Mouse (Mus musculus): Measurements from ENCODE around the gene Hist1h4i. TPM values are rescaled to one million over a fixed set of nuclear protein-coding genes. Genes with fewer than 3 reads are reported as not detected.

Gene Hist1h4i
- total and polyA plus RNA-seq, 3 experiments, result 6.4 to 812 (median 35.7) TPM

- TF ChIP-seq ZNF384 (IDR thresholded peaks at IDR 0.05; ENCODE audit: low read depth, low read length) (no peak), HCFC1 (IDR thresholded peaks at IDR 0.05; ENCODE audit: low read depth, low read length) (0 out of 2 replicates have a peak, but pooled peaks have one; percentile 3), TCF12 (IDR thresholded peaks at IDR 0.05; ENCODE audit: low read depth, low read length) (0 out of 2 replicates have a peak, but pooled peaks have one; percentile 4), MXI1 (IDR thresholded peaks at IDR 0.05; ENCODE audit: low read depth, low read length) (0 out of 2 replicates have a peak, but pooled peaks have one; percentile 41)
- no peaks in the 10 kb centered on the region for H3K9me3 ChIP-seq (replicated peaks; ENCODE audit: low read length)
- peaks cover 0 to 54% of the 10 kb centered on the region in 2 experiments; a peak in 2 of 4 replicates for H3K4me1 ChIP-seq (ENCODE audit: control insufficient read depth in 1 of 2, insufficient read depth in 2 of 2)
- dilution Hi-C loops (cut with MboI; ENCODE audit: extremely low pct_ligation_motif_present, extremely low pct_unique_long_range_greater_than_20kb, low sequenced_read_pairs), result no loop called here
- peak overlapping the region; percentile 63 for H3K9ac ChIP-seq (ENCODE audit: insufficient read depth, low read depth)
- no peak for DNase-seq (ENCODE audit: extremely low read depth)
- in situ Hi-C loops (cut with MboI; ENCODE audit: low pct_ligation_motif_present, low pct_unique_long_range_greater_than_20kb, low sequenced_read_pairs), result loop anchor here (10.0 to 25.0 kb wide), 2 partner anchors 1380 to 1718 kb away; partner anchors contain the start of genes Abt1, Hist1h1a, Hist1h2ab and Hist1h3a
- peak overlapping the region; percentile 5 for H3K4me2 ChIP-seq (ENCODE audit: insufficient read depth, low read depth, poor library complexity, severe bottlenecking)
- peak overlapping the region; percentile 14; the same call in 1 of the 2 replicates for H3K27ac ChIP-seq (ENCODE audit: insufficient read depth, low read depth)
- H3K4me3 ChIP-seq (replicated peaks in 1 of 3; ENCODE audit: low read depth in 2 of 3, low read length in 2 of 3, poor library complexity in 1 of 3), result no peak overlapping the region
- no peaks in the 10 kb centered on the region for H3K79me2 ChIP-seq (replicated peaks; ENCODE audit: control insufficient read depth, extremely low read depth, insufficient read depth, poor library complexity, severe bottlenecking)
- no peaks in the 10 kb centered on the region for H3K36me3 ChIP-seq (replicated peaks in 1 of 2; ENCODE audit: control insufficient read depth in 1 of 2, insufficient read depth in 1 of 2, low read length in 1 of 2)
- no peaks in the 10 kb centered on the region for H3K27me3 ChIP-seq (replicated peaks)
Measured at GRCm38 (mm10) chr13:22044432-22045155, 3.4 kb upstream of the Hist1h4i start.

- dilution Hi-C loops (cut with MboI; ENCODE audit: extremely low pct_ligation_motif_present, extremely low pct_unique_long_range_greater_than_20kb, low sequenced_read_pairs), result no loop called here
- Histone ChIP-seq H3K27me3 (replicated peaks) (no peaks in the 10 kb centered on the region), H3K27ac (ENCODE audit: insufficient read depth, low read depth) (peak overlapping the region; percentile 75), H3K9ac (ENCODE audit: insufficient read depth, low read depth) (peak overlapping the region; percentile 63), H3K36me3 (replicated peaks in 1 of 2; ENCODE audit: control insufficient read depth in 1 of 2, insufficient read depth in 1 of 2, low read length in 1 of 2) (no peaks in the 10 kb centered on the region), H3K4me3 (replicated peaks in 1 of 3; ENCODE audit: low read depth in 2 of 3, low read length in 2 of 3, poor library complexity in 1 of 3) (peak overlapping the region; percentile 14 to 35 (median 17)), H3K9me3 (replicated peaks; ENCODE audit: low read length) (no peaks in the 10 kb centered on the region), H3K4me1 (ENCODE audit: control insufficient read depth in 1 of 2, insufficient read depth in 2 of 2) (peaks cover 0 to 49% of the 10 kb centered on the region in 2 experiments; a peak in 2 of 4 replicates), H3K4me2 (ENCODE audit: insufficient read depth, low read depth, poor library complexity, severe bottlenecking) (peak overlapping the region; percentile 67; the same call in 1 of the 2 replicates), H3K79me2 (replicated peaks; ENCODE audit: control insufficient read depth, extremely low read depth, insufficient read depth, poor library complexity, severe bottlenecking) (no peaks in the 10 kb centered on the region)
- in situ Hi-C loops (cut with MboI; ENCODE audit: low pct_ligation_motif_present, low pct_unique_long_range_greater_than_20kb, low sequenced_read_pairs), result loop anchor here (10.0 to 25.0 kb wide), 2 partner anchors 1381 to 1719 kb away; partner anchors contain the start of genes Abt1, Hist1h1a, Hist1h2ab and Hist1h3a
- no peak for TF ChIP-seq GABPA (IDR thresholded peaks at IDR 0.05; ENCODE audit: insufficient replicate concordance, low read depth, low read length)
- TF ChIP-seq RCOR1 (conservative IDR thresholded peaks at IDR 0.05; ENCODE audit: low read depth, low read length), result peak; percentile 63; the same call in 1 of the 2 replicates
- TF ChIP-seq JUN (IDR thresholded peaks at IDR 0.05; ENCODE audit: insufficient read depth, low read depth, low read length), result 0 out of 2 replicates have a peak, but pooled peaks have one; percentile 1
- no peak for TF ChIP-seq ZKSCAN1 (IDR thresholded peaks at IDR 0.05; ENCODE audit: borderline replicate concordance, low read depth, low read length)
- 0 out of 2 replicates have a peak, but pooled peaks have one; percentile 6 for TF ChIP-seq HCFC1 (IDR thresholded peaks at IDR 0.05; ENCODE audit: low read depth, low read length)
- peak; percentile 93; the same call in 1 of the 2 replicates for TF ChIP-seq UBTF (IDR thresholded peaks at IDR 0.05; ENCODE audit: low read depth, low read length)
- peak; percentile 98 for TF ChIP-seq ZMIZ1 (IDR thresholded peaks at IDR 0.05; ENCODE audit: low read depth, low read length)
- peak; percentile 27 to 67; a peak in 3 of 4 replicates for TF ChIP-seq CTCF (conservative IDR thresholded peaks at IDR 0.05 in 1 of 2, IDR thresholded peaks at IDR 0.05 in 1 of 2; ENCODE audit: low read depth in 2 of 2, low read length in 2 of 2)
- no peak for TF ChIP-seq MAFK (IDR thresholded peaks at IDR 0.05; ENCODE audit: insufficient replicate concordance, low read length)
- TF ChIP-seq SIN3A (IDR thresholded peaks at IDR 0.05; ENCODE audit: low read length), result peak; percentile 62; the same call in 1 of the 2 replicates
- peak; percentile 53 for TF ChIP-seq CHD1 (IDR thresholded peaks at IDR 0.05; ENCODE audit: low read depth, low read length)
- TF ChIP-seq MYC (IDR thresholded peaks at IDR 0.05; ENCODE audit: low read depth, low read length), result no peak
- TF ChIP-seq POLR2A (IDR thresholded peaks at IDR 0.05; ENCODE audit: low read depth, low read length), result peak; percentile 84
- peak; percentile 99 for TF ChIP-seq POLR2AphosphoS2 (IDR thresholded peaks at IDR 0.05; ENCODE audit: low read depth, low read length)
- no peak for TF ChIP-seq KAT2A (IDR thresholded peaks at IDR 0.05; ENCODE audit: insufficient replicate concordance, low read length)
- no peak for TF ChIP-seq NRF1 (IDR thresholded peaks at IDR 0.05; ENCODE audit: low read depth, low read length)
- TF ChIP-seq ZNF384 (IDR thresholded peaks at IDR 0.05; ENCODE audit: low read depth, low read length), result peak; percentile 42; the same call in 1 of the 2 replicates
- peak; percentile 41 for TF ChIP-seq SMC3 (IDR thresholded peaks at IDR 0.05; ENCODE audit: low read depth, low read length)
- TF ChIP-seq E2F4 (IDR thresholded peaks at IDR 0.05; ENCODE audit: insufficient replicate concordance, low read depth, low read length), result no peak
- 0 out of 2 replicates have a peak, but pooled peaks have one; percentile 43 for TF ChIP-seq MXI1 (IDR thresholded peaks at IDR 0.05; ENCODE audit: low read depth, low read length)
- TF ChIP-seq CHD2 (IDR thresholded peaks at IDR 0.05; ENCODE audit: low read length), result peak; percentile 38; the same call in 1 of the 2 replicates
- TF ChIP-seq NELFE (IDR thresholded peaks at IDR 0.05; ENCODE audit: low read depth, low read length), result peak; percentile 89; the same call in 1 of the 2 replicates
- TF ChIP-seq JUND (conservative IDR thresholded peaks at IDR 0.05; ENCODE audit: low read depth, low read length), result peak; percentile 32; the same call in 1 of the 2 replicates
- DNase-seq (ENCODE audit: extremely low read depth), result peak; percentile 82
Measured at GRCm38 (mm10) chr13:22043503-22044431, 2.6 kb upstream of the Hist1h4i start.

Measured in CH12.LX (cell line).